ENCODE assay signal across 16 mouse cellular contexts in the genomic region with DNA sequence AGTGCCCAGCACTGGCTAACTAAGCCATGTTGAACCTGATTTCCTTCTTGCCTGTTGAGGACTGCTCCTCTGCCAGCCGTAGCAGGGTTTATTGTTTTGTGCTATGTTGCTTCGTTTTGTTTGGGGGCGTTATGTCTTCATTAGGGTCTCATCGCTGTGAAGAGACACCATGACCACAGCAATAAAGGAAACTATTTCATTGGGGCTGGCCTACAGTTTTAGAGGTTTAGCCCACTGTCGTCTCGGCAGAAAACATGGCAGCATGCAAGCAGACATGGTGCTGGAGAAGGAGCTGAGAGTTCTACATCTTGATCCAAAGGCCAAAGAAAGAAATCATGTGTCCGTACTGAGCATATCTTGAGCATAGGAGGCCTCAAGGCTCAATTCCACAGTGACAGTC.
"Had no signal": no experiment of that assay in that cellular context is flagged by ENCODE, and none has a peak within 500 bp of the region (broad histone marks: within the 10 kb centered on the region; RNA-seq: fewer than 3 reads in every experiment).

No protein-coding gene starts in this region.

- H3K36me3 ChIP-seq: neural tube, embryonic 13.5 days; neural tube, embryonic 15.5 days; stomach, embryonic 15.5 days had no signal

- H3K4me3 ChIP-seq: neural tube, embryonic 13.5 days; neural tube, embryonic 15.5 days; stomach, embryonic 15.5 days had no signal

- H3K4me2 ChIP-seq: neural tube, embryonic 13.5 days; neural tube, embryonic 15.5 days; stomach, embryonic 15.5 days had no signal

- H3K9ac ChIP-seq: neural tube, embryonic 13.5 days; neural tube, embryonic 15.5 days; stomach, embryonic 15.5 days had no signal

- DNase-seq: retina, postnatal 1 day; right cerebral cortex, adult 18-20 months; right cerebral cortex, postnatal 14 days; right cerebral cortex, postnatal 25 days; right cerebral cortex, postnatal 4 days; spleen, adult 18-20 months; thymus, adult 18-20 months; thymus, adult 2 months; thymus, postnatal 14 days; thymus, postnatal 25 days; thymus, postnatal 36 days; thymus, postnatal 4 days had no signal

- H3K27ac ChIP-seq: neural tube, embryonic 13.5 days; neural tube, embryonic 15.5 days; stomach, embryonic 15.5 days; stomach, postnatal 0 days had no signal

- H3K9me3 ChIP-seq: neural tube, embryonic 13.5 days; neural tube, embryonic 15.5 days; stomach, embryonic 15.5 days had no signal

- H3K27me3 ChIP-seq: neural tube, embryonic 13.5 days; neural tube, embryonic 15.5 days; stomach, embryonic 15.5 days had no signal
